In genomic region chr5:5693541-5693955, GRCm38 (mm10) we compare ENCODE assay signal across 9 mouse cellular contexts. TPM values are rescaled to one million over a fixed set of nuclear protein-coding genes. Genes with fewer than 3 reads are reported as not detected.
A peak's percentile ranks its signal among the peaks of the same experiment; 100 is the strongest.
DNase-seq lines count a peak whose midpoint lies in the region; ATAC-seq lines count a peak whose summit lies in the region.
"Had no signal": no experiment of that assay in that cellular context is flagged by ENCODE, and none has a peak within 500 bp of the region (broad histone marks: within the 10 kb centered on the region; RNA-seq: fewer than 3 reads in every experiment).

No protein-coding gene starts in this region.

- WGBS in kidney, embryonic 15.5 days = 0% methylated on average over 28 of the region's 29 CpGs
- WGBS in forebrain, embryonic 15.5 days = under 1% methylated on average over 21 of the region's 29 CpGs
- WGBS in liver, embryonic 13.5 days (ENCODE audit: insufficient replicate concordance) = 3% methylated on average over 29 of the region's 29 CpGs

- peaks cover 8% of the 10 kb centered on the region; the same call in 1 of the 2 replicates for H3K4me1 ChIP-seq in kidney, embryonic 15.5 days
- H3K4me1 ChIP-seq in brown adipose tissue, adult 24 weeks (ENCODE audit: control insufficient read depth, insufficient read depth, insufficient read length, low read length) = peaks cover 2% of the 10 kb centered on the region; the same call in 1 of the 2 replicates
- H3K4me1 ChIP-seq in forebrain, embryonic 15.5 days = peaks cover 6% of the 10 kb centered on the region; the same call in 1 of the 2 replicates
- H3K4me1 ChIP-seq in liver, embryonic 13.5 days (replicated peaks) = 0 out of 2 replicates have a peak, but pooled peaks cover 4% of the 10 kb centered on the region

- no peak for DNase-seq in kidney, adult 8-10 months
- DNase-seq in liver, embryonic 13.5 days = no peak
- DNase-seq in yolk sac, embryonic 10.5 days (ENCODE audit: low spot score) = peak; percentile 68
- DNase-seq in thymus, postnatal 10 days (ENCODE audit: low spot score in 2 of 2) = no peak

- no peaks in the 10 kb centered on the region for H3K9me3 ChIP-seq in kidney, embryonic 15.5 days (replicated peaks)
- no peaks in the 10 kb centered on the region for H3K9me3 ChIP-seq in forebrain, embryonic 15.5 days
- H3K9me3 ChIP-seq in liver, embryonic 13.5 days (replicated peaks) = no peaks in the 10 kb centered on the region

- ATAC-seq in kidney, embryonic 15.5 days (replicated peaks; ENCODE audit: low FRiP score) = peak; percentile 74
- ATAC-seq in forebrain, embryonic 15.5 days (replicated peaks) = peak; percentile 68
- peak; percentile 44 for ATAC-seq in liver, embryonic 13.5 days (ENCODE audit: low read depth)
- ATAC-seq in erythroid progenitor cell, adult 5-6 weeks (replicated peaks; ENCODE audit: low FRiP score, poor library complexity, severe bottlenecking) = no peak

- no peaks in the 10 kb centered on the region; the same call in 1 of the 2 replicates for H3K27me3 ChIP-seq in kidney, embryonic 15.5 days
- no peaks in the 10 kb centered on the region for H3K27me3 ChIP-seq in forebrain, embryonic 15.5 days
- H3K27me3 ChIP-seq in liver, embryonic 13.5 days = peaks cover 38% of the 10 kb centered on the region

- H3K9ac ChIP-seq in kidney, embryonic 15.5 days = peak overlapping the region; percentile 80
- peak overlapping the region; percentile 82 for H3K9ac ChIP-seq in forebrain, embryonic 15.5 days (replicated peaks)
- H3K9ac ChIP-seq in liver, embryonic 13.5 days = peak overlapping the region; percentile 64

- peak overlapping the region; percentile 82 for H3K4me2 ChIP-seq in kidney, embryonic 15.5 days
- peak overlapping the region; percentile 91 for H3K4me2 ChIP-seq in forebrain, embryonic 15.5 days (replicated peaks)
- peak overlapping the region; percentile 55 for H3K4me2 ChIP-seq in liver, embryonic 13.5 days

- no peaks in the 10 kb centered on the region for H3K36me3 ChIP-seq in kidney, embryonic 15.5 days
- no peaks in the 10 kb centered on the region for H3K36me3 ChIP-seq in forebrain, embryonic 15.5 days
- no peaks in the 10 kb centered on the region for H3K36me3 ChIP-seq in liver, embryonic 13.5 days

- peak overlapping the region; percentile 81 for H3K4me3 ChIP-seq in kidney, embryonic 15.5 days (replicated peaks)
- H3K4me3 ChIP-seq in brown adipose tissue, adult 24 weeks (ENCODE audit: insufficient read depth, low read depth, low read length) = peak overlapping the region; percentile 64
- peak overlapping the region; percentile 66 for H3K4me3 ChIP-seq in forebrain, embryonic 15.5 days
- peak overlapping the region; percentile 59 for H3K4me3 ChIP-seq in liver, embryonic 13.5 days (replicated peaks)

- H3K27ac ChIP-seq in kidney, embryonic 15.5 days = peak overlapping the region; percentile 93
- no peak overlapping the region for H3K27ac ChIP-seq in brown adipose tissue, adult 24 weeks (replicated peaks; ENCODE audit: low read depth, low read length)
- no peak overlapping the region for H3K27ac ChIP-seq in forebrain, embryonic 15.5 days (replicated peaks)
- peak overlapping the region; percentile 50 for H3K27ac ChIP-seq in liver, embryonic 13.5 days
- H3K27ac ChIP-seq: macrophage had no signal

RNA-seq across cellular contexts. Expression of gene Steap2, which starts 0.8 kb away (rescaled TPM):
- polyA plus RNA-seq in kidney, embryonic 15.5 days (2015; fragmentation: Nextera tagmentation; extraction: Ambion mirVana) = 23.5 and 23.9 TPM in 2 replicates
- 0.12 and 0.38 TPM in 2 replicates for polyA plus RNA-seq in brown adipose tissue, adult 24 weeks (2012; ENCODE audit: insufficient read depth, insufficient read length, missing spikeins)
- 5.0 and 5.2 TPM in 2 replicates for polyA plus RNA-seq in forebrain, embryonic 15.5 days (2015; fragmentation: Nextera tagmentation; extraction: Ambion mirVana)
- polyA plus RNA-seq in liver, embryonic 13.5 days (2015; fragmentation: Nextera tagmentation; extraction: Ambion mirVana) = 4.9 and 6.6 TPM in 2 replicates
- total RNA-seq in erythroid progenitor cell, adult 5-6 weeks (2015; ENCODE audit: low replicate concordance) = not detected in 2 replicates
- total RNA-seq in erythroid progenitor cell, adult 5-6 weeks (2017; ENCODE audit: low replicate concordance) = not detected in 2 replicates
- polyA plus RNA-seq: macrophage had no signal

RNA-seq across cellular contexts. Expression of gene Cfap69, which starts 29.5 kb away (rescaled TPM):
- 3.2 and 3.4 TPM in 2 replicates for polyA plus RNA-seq in kidney, embryonic 15.5 days (2015; fragmentation: Nextera tagmentation; extraction: Ambion mirVana)
- 1.5 TPM in 1 of 2 replicates, not detected in the other for polyA plus RNA-seq in brown adipose tissue, adult 24 weeks (2012; ENCODE audit: insufficient read depth, insufficient read length, missing spikeins)
- polyA plus RNA-seq in forebrain, embryonic 15.5 days (2015; fragmentation: Nextera tagmentation; extraction: Ambion mirVana) = 6.7 and 8.2 TPM in 2 replicates
- polyA plus RNA-seq in liver, embryonic 13.5 days (2015; fragmentation: Nextera tagmentation; extraction: Ambion mirVana) = 0.21 and 0.53 TPM in 2 replicates
- total RNA-seq in erythroid progenitor cell, adult 5-6 weeks (2015; ENCODE audit: low replicate concordance) = not detected in 2 replicates
- not detected in 2 replicates for total RNA-seq in erythroid progenitor cell, adult 5-6 weeks (2017; ENCODE audit: low replicate concordance)
- polyA plus RNA-seq: macrophage had no signal

RNA-seq across cellular contexts. Expression of gene Steap1, which starts 55.6 kb away (rescaled TPM):
- 13.7 and 15.9 TPM in 2 replicates for polyA plus RNA-seq in kidney, embryonic 15.5 days (2015; fragmentation: Nextera tagmentation; extraction: Ambion mirVana)
- polyA plus RNA-seq in brown adipose tissue, adult 24 weeks (2012; ENCODE audit: insufficient read depth, insufficient read length, missing spikeins) = 0.92 TPM in 1 of 2 replicates, not detected in the other
- polyA plus RNA-seq in forebrain, embryonic 15.5 days (2015; fragmentation: Nextera tagmentation; extraction: Ambion mirVana) = 1.9 and 2.8 TPM in 2 replicates
- polyA plus RNA-seq in liver, embryonic 13.5 days (2015; fragmentation: Nextera tagmentation; extraction: Ambion mirVana) = 6.9 and 7.8 TPM in 2 replicates
- not detected in 2 replicates for total RNA-seq in erythroid progenitor cell, adult 5-6 weeks (2015; ENCODE audit: low replicate concordance)
- total RNA-seq in erythroid progenitor cell, adult 5-6 weeks (2017; ENCODE audit: low replicate concordance) = not detected in 2 replicates
- polyA plus RNA-seq: macrophage had no signal

Comparison
In these comparisons a context has a peak if more than half of its experiments do, and no peak if none do; other contexts are left out.
1. H3K27ac ChIP-seq: peak in kidney, embryonic 15.5 days (single experiment) and liver, embryonic 13.5 days (single experiment); none in brown adipose tissue, adult 24 weeks (single experiment) and forebrain, embryonic 15.5 days (single experiment).
2. Peak in every context shown above with its lines, with median percentiles within 50 percentile points of each other: H3K4me2 ChIP-seq, H3K4me3 ChIP-seq and H3K9ac ChIP-seq.